Comparison of ENCODE assay signal across 30 mouse cellular contexts in the genomic region with DNA sequence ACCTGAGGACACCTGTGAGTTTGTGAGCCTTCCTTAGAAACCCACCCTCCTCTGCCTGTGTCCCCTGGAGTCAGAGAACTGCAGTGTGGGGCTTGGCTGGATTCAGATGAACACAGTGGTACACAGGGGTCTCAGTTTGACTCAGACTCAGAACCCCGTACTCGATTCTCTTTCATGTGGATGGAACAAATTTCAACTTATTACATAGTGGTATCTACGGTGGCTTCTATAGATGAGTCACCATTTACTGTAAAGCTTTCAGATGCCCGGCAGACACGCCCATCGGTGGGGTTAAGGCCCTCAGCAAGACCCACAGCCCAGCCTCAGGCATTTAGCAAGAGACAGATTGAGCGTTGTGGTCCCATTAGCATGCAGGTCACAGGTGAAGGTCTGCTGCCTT.
DNase-seq lines count a peak whose midpoint lies in the region; ATAC-seq lines count a peak whose summit lies in the region.
"Had no signal": no experiment of that assay in that cellular context is flagged by ENCODE, and none has a peak within 500 bp of the region (broad histone marks: within the 10 kb centered on the region; RNA-seq: fewer than 3 reads in every experiment).

No protein-coding gene starts in this region.

- H3K9me3 ChIP-seq in midbrain, embryonic 14.5 days (ENCODE audit: control insufficient read depth, low read length): no peaks in the 10 kb centered on the region
- H3K9me3 ChIP-seq in midbrain, embryonic 13.5 days: peaks cover 3% of the 10 kb centered on the region; the same call in 1 of the 2 replicates
- H3K9me3 ChIP-seq: forebrain, embryonic 15.5 days; G1E; heart, embryonic 12.5 days; heart, embryonic 15.5 days had no signal

- no peaks in the 10 kb centered on the region for H3K27me3 ChIP-seq in midbrain, embryonic 14.5 days (ENCODE audit: control insufficient read depth, insufficient read depth, low read length)
- no peaks in the 10 kb centered on the region for H3K27me3 ChIP-seq in midbrain, embryonic 13.5 days
- H3K27me3 ChIP-seq: embryonic facial prominence, embryonic 13.5 days; forebrain, embryonic 12.5 days; forebrain, embryonic 15.5 days; heart, embryonic 12.5 days; heart, embryonic 15.5 days; Patski had no signal

- peaks cover 4% of the 10 kb centered on the region; the same call in 1 of the 2 replicates for H3K36me3 ChIP-seq in midbrain, embryonic 14.5 days (ENCODE audit: control insufficient read depth, insufficient read depth, low read length)
- H3K36me3 ChIP-seq in midbrain, embryonic 13.5 days: peaks cover 10% of the 10 kb centered on the region; the same call in 1 of the 2 replicates
- H3K36me3 ChIP-seq: forebrain, embryonic 15.5 days; G1E; heart, embryonic 15.5 days had no signal

- peaks cover 12% of the 10 kb centered on the region; the same call in 1 of the 2 replicates for H3K4me1 ChIP-seq in midbrain, embryonic 14.5 days (ENCODE audit: control insufficient read depth, insufficient read depth, low read length)
- H3K4me1 ChIP-seq in midbrain, embryonic 13.5 days (replicated peaks): peaks cover 14% of the 10 kb centered on the region

- H3K4me3 ChIP-seq in midbrain, embryonic 14.5 days (replicated peaks; ENCODE audit: low read depth, low read length): no peak overlapping the region
- no peak overlapping the region for H3K4me3 ChIP-seq in midbrain, embryonic 13.5 days (replicated peaks)
- H3K4me3 ChIP-seq: embryonic facial prominence, embryonic 10.5 days; embryonic facial prominence, embryonic 13.5 days; erythroblast, embryonic 14.5 days; forebrain, embryonic 12.5 days; forebrain, embryonic 15.5 days; heart, adult 2 months; heart, embryonic 12.5 days; heart, embryonic 15.5 days had no signal

- no peak overlapping the region for H3K9ac ChIP-seq in midbrain, embryonic 14.5 days (replicated peaks; ENCODE audit: low read length)
- no peak overlapping the region for H3K9ac ChIP-seq in midbrain, embryonic 13.5 days (replicated peaks)
- H3K9ac ChIP-seq: embryonic facial prominence, embryonic 13.5 days; forebrain, embryonic 15.5 days; heart, embryonic 12.5 days; heart, embryonic 15.5 days; hindbrain, embryonic 14.5 days had no signal

- no peak for DNase-seq in midbrain, embryonic 14.5 days
- DNase-seq in gastrocnemius, postnatal 4 days (ENCODE audit: low spot score in 2 of 2): no peak
- no peak for DNase-seq in cerebellum, postnatal 25 days
- no peak for DNase-seq in left cerebral cortex, postnatal 10 days (ENCODE audit: extremely low spot score in 1 of 2, low spot score in 2 of 2)
- DNase-seq: adrenal gland, adult 2 months; adrenal gland, postnatal 14 days; cerebellum, adult 11 months; cerebellum, adult 2 months; cerebellum, adult 9-11 months; cerebellum, postnatal 36 days; embryo, embryonic 11 days; gastrocnemius, postnatal 25 days; heart, adult 2 months; heart, postnatal 10 days; heart, postnatal 36 days; kidney, adult 18-20 months had no signal

- WGBS in midbrain, embryonic 14.5 days: 84% methylated on average over 7 of the region's 7 CpGs
- 83% methylated on average over 7 of the region's 7 CpGs for WGBS in midbrain, embryonic 13.5 days

- ATAC-seq in midbrain, embryonic 14.5 days (ENCODE audit: low FRiP score, low TSS enrichment): no peak
- no peak for ATAC-seq in midbrain, embryonic 13.5 days
- peak; percentile 86 for ATAC-seq in CD4-positive, CD25-positive, alpha-beta regulatory T cell, adult 4 months
- ATAC-seq in activated CD4-positive, CD25-positive, alpha-beta regulatory T cell, adult 4 months: peak; percentile 79
- ATAC-seq: forebrain, embryonic 15.5 days; intestine, embryonic 16.5 days; Patski had no signal

- intact Hi-C loops in left cerebral cortex, postnatal 10 days (cut with DNase I): no loop called here

- no peak overlapping the region for H3K4me2 ChIP-seq in midbrain, embryonic 14.5 days (ENCODE audit: low read length)
- H3K4me2 ChIP-seq in midbrain, embryonic 13.5 days (replicated peaks): no peak overlapping the region
- H3K4me2 ChIP-seq: embryonic facial prominence, embryonic 13.5 days; forebrain, embryonic 12.5 days; forebrain, embryonic 15.5 days; heart, embryonic 12.5 days; heart, embryonic 15.5 days; hindbrain, embryonic 14.5 days had no signal

- H3K27ac ChIP-seq in midbrain, embryonic 14.5 days (replicated peaks; ENCODE audit: low read depth, low read length): peak overlapping the region; percentile 37; the same call in 1 of the 2 replicates
- H3K27ac ChIP-seq in midbrain, embryonic 13.5 days: no peak overlapping the region
- H3K27ac ChIP-seq: embryonic facial prominence, embryonic 10.5 days; embryonic facial prominence, embryonic 13.5 days; forebrain, embryonic 12.5 days; heart, adult 2 months; heart, embryonic 15.5 days had no signal

Comparison
In these comparisons a context has a peak if more than half of its experiments do, and no peak if none do; other contexts are left out.
1. ATAC-seq: peak in CD4-positive, CD25-positive, alpha-beta regulatory T cell, adult 4 months (single experiment) and activated CD4-positive, CD25-positive, alpha-beta regulatory T cell, adult 4 months (single experiment); none in midbrain, embryonic 14.5 days (single experiment) and midbrain, embryonic 13.5 days (single experiment).